Mouse (Mus musculus) MEL-GATA-1-ER (cell line): ENCODE measurements at regions not wholly inside any gene's neighbourhood (a gene's known extent, or its start where the extent isn't known, plus 50 kb on each side); places are given as distances from the start of the nearest gene placed in this dataset.

ENCODE experiments used
- DNase-seq: peaks from one replicate; pipeline ENCODE4 v3.0.0-alpha.2; 2012; ENCODE audit warnings: low read depth; ENCODE audit errors: extremely low read depth

DNA sequence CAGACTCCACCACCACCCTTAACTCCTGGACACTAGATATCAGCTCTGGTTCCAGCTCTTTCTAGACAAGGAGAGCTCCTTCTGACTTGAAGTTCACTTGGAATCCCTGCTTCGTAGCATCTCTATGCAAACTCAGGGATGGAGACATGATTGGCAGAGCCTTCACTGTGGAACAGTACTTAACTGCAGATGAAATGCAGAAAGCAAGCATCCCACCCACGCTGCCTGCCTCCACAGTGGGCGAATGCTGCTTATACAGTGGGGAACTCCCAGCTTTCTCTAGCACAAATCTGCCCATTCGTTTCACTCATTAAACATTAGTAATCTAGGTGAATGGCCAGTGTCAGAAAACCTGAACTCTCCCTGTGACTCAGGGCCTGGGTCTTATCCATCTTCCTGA, 92.0 kb upstream of the Coch start:
- no peak for DNase-seq

DNA sequence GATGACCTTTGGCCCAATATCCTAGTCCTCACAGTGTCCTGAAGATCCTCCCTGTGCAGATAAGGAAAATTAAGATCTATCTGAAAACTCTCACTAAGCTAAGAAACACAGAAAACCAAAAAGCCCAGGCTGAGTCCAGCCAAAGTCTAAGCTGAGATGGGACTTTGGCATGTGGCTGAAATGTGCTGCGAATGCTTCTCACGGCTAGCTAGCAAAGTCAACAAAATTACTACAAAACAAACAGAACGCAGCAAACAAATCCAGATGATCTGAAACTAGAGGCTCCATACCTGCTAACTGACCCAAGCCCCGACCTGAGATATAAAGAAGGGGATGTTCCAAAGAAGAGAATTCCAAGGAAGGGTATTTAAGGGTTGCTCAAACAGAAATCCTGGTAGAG, 90.4 kb upstream of the Coch start:
- DNase-seq: no peak

DNA sequence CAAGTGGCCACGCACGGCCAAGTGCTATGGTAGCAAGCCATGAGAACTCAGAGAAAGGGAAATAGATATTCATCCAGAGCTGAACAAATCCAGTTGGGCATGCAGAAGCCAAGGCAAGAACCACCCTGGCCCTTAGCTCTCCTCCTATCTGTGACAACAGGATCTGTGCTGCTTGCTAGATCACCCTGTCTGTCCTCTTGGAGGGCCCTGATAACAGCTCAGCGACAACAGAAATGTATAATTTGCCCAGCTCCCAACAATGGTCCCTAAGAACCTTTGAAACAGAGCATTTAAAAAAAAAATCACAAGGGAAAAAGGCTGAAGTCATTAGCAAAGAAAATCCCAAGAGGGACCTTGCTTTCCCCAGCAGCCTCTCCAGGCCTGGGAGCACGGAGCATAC, 89.4 kb upstream of the Coch start:
- peak; percentile 39 for DNase-seq

- DNase-seq: no peak
These were observed 88.6 kb upstream of the Coch start for GRCm38 (mm10) chr12:51504581-51504980.

DNA sequence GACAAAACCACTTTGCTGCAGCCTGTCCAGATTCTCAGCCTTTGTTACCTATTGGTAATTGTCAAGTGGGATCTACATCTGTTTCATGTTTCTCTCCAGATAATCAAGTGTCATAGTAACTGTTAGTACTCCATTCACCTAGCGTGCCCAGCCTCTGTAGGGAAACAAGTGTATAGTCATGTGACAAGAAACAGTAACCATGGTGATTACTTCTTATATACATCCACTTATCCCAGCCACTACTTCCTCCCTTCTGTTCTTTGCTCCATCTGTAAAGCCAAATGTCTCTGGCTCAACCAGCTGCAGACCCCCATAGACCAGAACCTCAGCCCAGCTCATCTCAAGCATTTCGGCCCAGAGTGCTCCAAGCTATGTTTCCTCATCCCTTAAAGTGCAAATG, 83.1 kb upstream of the Coch start:
- DNase-seq: no peak

DNA sequence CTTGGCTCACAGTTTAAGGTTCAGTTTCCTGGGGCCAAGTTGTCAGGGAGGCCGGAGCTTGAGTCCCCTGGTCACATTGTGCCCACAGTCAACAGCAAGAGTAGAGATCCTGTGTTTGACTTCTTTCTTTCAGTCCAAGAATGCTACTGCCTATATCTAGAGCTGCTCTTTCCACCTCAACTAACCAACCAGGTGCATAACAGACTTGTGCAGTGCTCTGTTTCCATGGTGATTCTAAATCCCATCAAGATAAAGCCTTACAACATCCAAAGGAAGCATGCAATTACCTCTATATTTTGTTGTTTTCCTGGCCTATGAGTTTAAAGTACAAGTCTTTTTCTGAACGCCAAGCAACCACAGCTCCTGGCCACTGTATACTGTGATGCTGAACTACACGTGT, 76.4 kb upstream of the Coch start:
- no peak for DNase-seq

GRCm38 (mm10) chr12:51521610-51522120, 71.5 kb upstream of the Coch start:
- no peak for DNase-seq

GRCm38 (mm10) chr12:51523866-51524265, 69.3 kb upstream of the Coch start:
- DNase-seq: no peak

DNA sequence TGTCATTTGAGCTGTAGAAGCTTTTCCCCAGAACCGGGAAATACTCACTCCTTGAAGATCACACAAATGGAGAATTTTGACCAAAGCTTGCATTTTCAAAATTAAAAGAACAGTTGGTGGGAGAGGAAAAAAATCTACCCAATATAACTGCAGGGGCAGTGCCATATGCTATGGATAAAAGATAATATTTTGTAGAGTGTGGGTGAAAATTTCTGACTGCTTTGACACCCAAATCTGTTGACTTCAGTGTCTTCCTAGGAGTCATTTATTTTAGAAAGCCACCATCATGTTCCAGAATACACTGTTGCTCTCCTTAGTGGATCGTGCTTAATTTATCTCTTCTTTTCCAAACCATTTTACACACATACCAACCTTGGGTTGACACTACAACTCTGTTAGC, 65.3 kb upstream of the Coch start:
- no peak for DNase-seq

- DNase-seq: no peak
These were observed 58.5 kb upstream of the Coch start for GRCm38 (mm10) chr12:51534606-51535005.

GRCm38 (mm10) chr12:51535056-51535640, 58.0 kb upstream of the Coch start:
- DNase-seq: no peak
